Mouse (Mus musculus) kidney, adult 2 months (tissue): ENCODE results near the gene Zbed4.

Source experiments
- CTCF ChIP-seq: fragments of 200-500 bp; conservative IDR thresholded peaks from 2 replicates; pipeline ENCODE4 v1.5.1; 2011; ENCODE audit warnings: low read depth, mild to moderate bottlenecking, control low read depth, low read length, moderate library complexity, mixed read lengths; ENCODE audit not compliant: insufficient read depth, insufficient read length
- POLR2A ChIP-seq: fragments of 200-500 bp; IDR thresholded peaks from one replicate; pipeline ENCODE4 v1.6.1; 2011; ENCODE audit warnings: low read depth, low read length, control low read depth

GRCm38 (mm10) chr15:88727204-88727603 is 24.3 kb upstream of the Zbed4 start:
- TF ChIP-seq CTCF, result no peak
- TF ChIP-seq POLR2A, result no peak
